In the genomic region with DNA sequence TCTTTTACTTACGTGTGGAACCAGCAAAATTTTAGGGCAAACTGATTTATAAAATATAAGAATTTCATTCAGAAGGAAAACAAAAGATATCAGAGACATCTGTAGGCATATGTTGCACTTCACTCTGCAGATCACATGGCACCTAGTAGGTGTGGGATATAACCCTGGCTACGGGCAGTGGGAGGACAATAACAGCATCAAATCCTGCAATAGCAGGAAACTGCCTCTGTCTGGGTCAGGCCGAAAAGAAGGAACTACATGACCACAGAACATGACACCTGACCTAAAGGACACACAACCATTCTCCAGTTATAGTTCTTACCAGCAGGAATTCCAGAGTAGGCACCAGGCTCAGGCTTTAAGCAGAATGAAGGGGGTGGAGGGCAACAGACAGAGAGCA, we compare ENCODE assay signal across 22 mouse cellular contexts.
DNase-seq lines count a peak whose midpoint lies in the region; ATAC-seq and TF ChIP-seq lines count a peak whose summit lies in the region.
"Had no signal": no experiment of that assay in that cellular context is flagged by ENCODE, and none has a peak within 500 bp of the region (broad histone marks: within the 10 kb centered on the region; RNA-seq: fewer than 3 reads in every experiment).

No protein-coding gene starts in this region.

- intact Hi-C loops in heart, postnatal 10 days (cut with DNase I): no loop called here

- H3K4me2 ChIP-seq in forebrain, embryonic 13.5 days: no peak overlapping the region
- H3K4me2 ChIP-seq in forebrain, postnatal 0 days (ENCODE audit: low read depth): no peak overlapping the region
- no peak overlapping the region for H3K4me2 ChIP-seq in liver, embryonic 13.5 days
- H3K4me2 ChIP-seq in liver, embryonic 11.5 days: no peak overlapping the region
- no peak overlapping the region for H3K4me2 ChIP-seq in neural tube, embryonic 13.5 days
- H3K4me2 ChIP-seq: midbrain, embryonic 12.5 days had no signal

- H3K27me3 ChIP-seq in forebrain, embryonic 13.5 days: no peaks in the 10 kb centered on the region
- H3K27me3 ChIP-seq in forebrain, postnatal 0 days (ENCODE audit: insufficient read depth, low read length): no peaks in the 10 kb centered on the region
- no peaks in the 10 kb centered on the region for H3K27me3 ChIP-seq in liver, embryonic 13.5 days
- no peaks in the 10 kb centered on the region for H3K27me3 ChIP-seq in liver, embryonic 11.5 days (replicated peaks; ENCODE audit: control insufficient read depth, insufficient read depth, low read length)
- no peaks in the 10 kb centered on the region for H3K27me3 ChIP-seq in neural tube, embryonic 13.5 days
- H3K27me3 ChIP-seq: midbrain, embryonic 12.5 days had no signal

- DNase-seq in forebrain, postnatal 0 days: no peak
- no peak for DNase-seq in liver, embryonic 13.5 days
- DNase-seq in liver, embryonic 11.5 days (ENCODE audit: low spot score): no peak
- DNase-seq in neural tube, embryonic 10.5 days (ENCODE audit: extremely low spot score, low spot score): no peak
- no peak for DNase-seq in heart, postnatal 10 days
- no peak for DNase-seq in cerebellum, postnatal 36 days
- DNase-seq: adrenal gland, postnatal 14 days; cerebellum, adult 11 months; cerebellum, postnatal 10 days; gastrocnemius, postnatal 14 days; heart, adult 2 months; heart, postnatal 4 days; kidney, adult 8-10 months; kidney, postnatal 14 days; left cerebral cortex, postnatal 4 days; spleen, adult 18-20 months; thymus, postnatal 36 days had no signal

- H3K4me3 ChIP-seq in forebrain, embryonic 13.5 days: no peak overlapping the region
- H3K4me3 ChIP-seq in forebrain, postnatal 0 days (ENCODE audit: low read depth, low read length): no peak overlapping the region
- H3K4me3 ChIP-seq in liver, embryonic 13.5 days (replicated peaks): no peak overlapping the region
- H3K4me3 ChIP-seq in liver, embryonic 11.5 days (ENCODE audit: low read depth, low read length): no peak overlapping the region
- H3K4me3 ChIP-seq in neural tube, embryonic 13.5 days: no peak overlapping the region
- H3K4me3 ChIP-seq: heart, adult 2 months; midbrain, embryonic 12.5 days had no signal

- H3K4me1 ChIP-seq in forebrain, embryonic 13.5 days: peaks cover 18% of the 10 kb centered on the region
- H3K4me1 ChIP-seq in forebrain, postnatal 0 days (ENCODE audit: insufficient read depth): peaks cover 11% of the 10 kb centered on the region
- peaks cover 27% of the 10 kb centered on the region for H3K4me1 ChIP-seq in liver, embryonic 13.5 days (replicated peaks)
- H3K4me1 ChIP-seq in liver, embryonic 11.5 days (replicated peaks; ENCODE audit: control insufficient read depth, insufficient read depth, low read length): no peaks in the 10 kb centered on the region
- H3K4me1 ChIP-seq in neural tube, embryonic 13.5 days (replicated peaks): peaks cover 14% of the 10 kb centered on the region

- ATAC-seq in forebrain, embryonic 13.5 days: peak; percentile 25; the same call in 1 of the 2 replicates
- ATAC-seq in forebrain, postnatal 0 days: no peak
- no peak for ATAC-seq in liver, embryonic 13.5 days (ENCODE audit: low read depth)
- ATAC-seq in liver, embryonic 11.5 days (replicated peaks; ENCODE audit: low FRiP score): no peak
- no peak; the same call in 1 of the 2 replicates for ATAC-seq in neural tube, embryonic 13.5 days (ENCODE audit: low read depth)
- ATAC-seq: activated CD4-positive, CD25-positive, alpha-beta regulatory T cell, adult 4 months had no signal

- no peaks in the 10 kb centered on the region; the same call in 1 of the 2 replicates for H3K9me3 ChIP-seq in forebrain, embryonic 13.5 days (replicated peaks)
- H3K9me3 ChIP-seq in forebrain, postnatal 0 days (ENCODE audit: low read length): no peaks in the 10 kb centered on the region
- H3K9me3 ChIP-seq in liver, embryonic 13.5 days (replicated peaks): no peaks in the 10 kb centered on the region
- no peaks in the 10 kb centered on the region; the same call in 1 of the 2 replicates for H3K9me3 ChIP-seq in liver, embryonic 11.5 days (ENCODE audit: control insufficient read depth, low read length)
- H3K9me3 ChIP-seq in neural tube, embryonic 13.5 days: 0 out of 2 replicates have a peak, but pooled peaks cover 3% of the 10 kb centered on the region
- H3K9me3 ChIP-seq: midbrain, embryonic 12.5 days had no signal

- H3K27ac ChIP-seq in forebrain, embryonic 13.5 days: no peak overlapping the region
- no peak overlapping the region for H3K27ac ChIP-seq in forebrain, postnatal 0 days (ENCODE audit: low read depth, low read length)
- peak overlapping the region; percentile 75 for H3K27ac ChIP-seq in liver, embryonic 13.5 days
- H3K27ac ChIP-seq in liver, embryonic 11.5 days (ENCODE audit: low read depth, low read length): no peak overlapping the region
- peak overlapping the region; percentile 65 for H3K27ac ChIP-seq in neural tube, embryonic 13.5 days (replicated peaks)
- H3K27ac ChIP-seq: heart, adult 2 months; macrophage; midbrain, embryonic 12.5 days had no signal

- no peak for TF ChIP-seq CTCF in forebrain, postnatal 0 days (IDR thresholded peaks at IDR 0.05; ENCODE audit: low read depth)

- H3K9ac ChIP-seq in forebrain, embryonic 13.5 days: no peak overlapping the region
- H3K9ac ChIP-seq in forebrain, postnatal 0 days: no peak overlapping the region
- no peak overlapping the region for H3K9ac ChIP-seq in liver, embryonic 13.5 days
- H3K9ac ChIP-seq in liver, embryonic 11.5 days (ENCODE audit: low read depth, low read length): no peak overlapping the region
- H3K9ac ChIP-seq in neural tube, embryonic 13.5 days: no peak overlapping the region
- H3K9ac ChIP-seq: midbrain, embryonic 12.5 days had no signal

- 76% methylated on average over 3 of the region's 3 CpGs for WGBS in forebrain, embryonic 13.5 days
- WGBS in forebrain, postnatal 0 days: 73% methylated on average over 3 of the region's 3 CpGs
- 57% methylated on average over 3 of the region's 3 CpGs for WGBS in liver, embryonic 13.5 days (ENCODE audit: insufficient replicate concordance)
- WGBS in liver, embryonic 11.5 days: 66% methylated on average over 3 of the region's 3 CpGs
- WGBS in neural tube, embryonic 13.5 days: 62% methylated on average over 3 of the region's 3 CpGs

- H3K36me3 ChIP-seq in forebrain, embryonic 13.5 days (ENCODE audit: poor library complexity, severe bottlenecking): 0 out of 2 replicates have a peak, but pooled peaks cover under 1% of the 10 kb centered on the region
- H3K36me3 ChIP-seq in forebrain, postnatal 0 days (ENCODE audit: insufficient read depth): no peaks in the 10 kb centered on the region
- peaks cover 6% of the 10 kb centered on the region for H3K36me3 ChIP-seq in liver, embryonic 13.5 days
- H3K36me3 ChIP-seq in liver, embryonic 11.5 days (ENCODE audit: control insufficient read depth, insufficient read depth, low read length): peaks cover 4% of the 10 kb centered on the region; the same call in 1 of the 2 replicates
- H3K36me3 ChIP-seq in neural tube, embryonic 13.5 days: no peaks in the 10 kb centered on the region
- H3K36me3 ChIP-seq: midbrain, embryonic 12.5 days had no signal

Comparison
In these comparisons a context has a peak if more than half of its experiments do, and no peak if none do; other contexts are left out.
1. H3K27ac ChIP-seq: peak in liver, embryonic 13.5 days (single experiment) and neural tube, embryonic 13.5 days (single experiment); none in forebrain, embryonic 13.5 days (single experiment), forebrain, postnatal 0 days (single experiment) and liver, embryonic 11.5 days (single experiment).